In the genomic region with DNA sequence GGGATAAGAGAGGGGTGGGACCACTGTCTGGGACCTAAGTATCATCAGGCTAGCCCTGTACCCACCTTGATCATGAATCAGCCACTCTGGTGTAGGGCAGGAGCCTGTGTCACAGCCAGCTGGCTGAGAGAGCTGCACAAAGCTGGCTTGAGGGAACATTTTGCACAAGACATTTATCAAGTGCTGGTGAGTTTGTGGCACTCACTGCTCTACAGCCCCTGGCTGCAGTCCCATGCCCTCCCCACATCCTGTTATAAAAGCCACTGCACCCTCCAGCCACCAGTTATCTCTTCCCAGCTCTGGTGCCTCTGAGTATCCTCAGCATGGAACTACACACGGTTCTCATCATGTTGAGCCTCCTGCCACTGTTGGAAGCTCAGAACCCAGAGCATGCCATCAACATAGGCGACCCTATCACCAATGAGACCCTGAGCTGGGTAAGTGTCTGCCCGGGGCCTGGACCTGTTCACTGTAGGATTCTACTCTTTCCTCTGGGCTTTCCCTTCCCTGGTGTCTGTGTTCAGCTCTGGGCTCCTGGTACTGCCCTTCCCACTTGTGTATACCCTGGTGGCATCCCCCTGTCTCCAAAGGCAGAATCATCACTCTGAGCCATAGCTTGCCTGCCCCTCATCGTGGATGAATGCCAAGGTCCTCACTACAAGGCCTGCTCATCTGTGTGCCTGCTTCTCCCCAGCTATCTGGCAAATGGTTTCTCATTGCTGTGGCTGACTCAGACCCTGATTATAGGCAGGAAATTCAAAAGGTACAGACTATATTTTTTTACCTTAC, we compare ENCODE assay signal across 15 mouse cellular contexts. TPM values are rescaled to one million over a fixed set of nuclear protein-coding genes. Genes with fewer than 3 reads are reported as not detected.
DNase-seq lines count a peak whose midpoint lies in the region; ATAC-seq and TF ChIP-seq lines count a peak whose summit lies in the region.
"Had no signal": no experiment of that assay in that cellular context is flagged by ENCODE, and none has a peak within 500 bp of the region (broad histone marks: within the 10 kb centered on the region; RNA-seq: fewer than 3 reads in every experiment).

A gene (plus strand): TSS at position 286 of the 789 bp plus-strand sequence.

- H3K9ac ChIP-seq in lung, embryonic 14.5 days = no peak within 1 kb of the TSS
- no peak within 1 kb of the TSS for H3K9ac ChIP-seq in heart, postnatal 0 days (replicated peaks; ENCODE audit: low read depth, low read length)
- H3K9ac ChIP-seq in intestine, postnatal 0 days (ENCODE audit: low read depth, low read length) = no peak within 1 kb of the TSS
- H3K9ac ChIP-seq: hindbrain, embryonic 13.5 days had no signal

- H3K27me3 ChIP-seq in lung, embryonic 14.5 days (ENCODE audit: insufficient read depth, low read length) = no peaks in the 10 kb centered on the region
- H3K27me3 ChIP-seq in heart, postnatal 0 days (ENCODE audit: control insufficient read depth, insufficient read depth, low read length) = no peaks in the 10 kb centered on the region
- H3K27me3 ChIP-seq in kidney, adult 2 months (replicated peaks; ENCODE audit: control insufficient read depth, insufficient read depth, low read length) = no peaks in the 10 kb centered on the region
- no peaks in the 10 kb centered on the region for H3K27me3 ChIP-seq in intestine, postnatal 0 days (replicated peaks; ENCODE audit: control insufficient read depth, insufficient read depth, low read length)
- H3K27me3 ChIP-seq: hindbrain, embryonic 13.5 days had no signal

- ATAC-seq in lung, embryonic 14.5 days (ENCODE audit: insufficient read depth) = no peak
- ATAC-seq in heart, postnatal 0 days (ENCODE audit: insufficient read depth, low read depth) = peak; percentile 65
- ATAC-seq in megakaryocyte-erythroid progenitor cell, adult 5-6 weeks (replicated peaks; ENCODE audit: low FRiP score, low TSS enrichment, poor library complexity, severe bottlenecking) = peak; percentile 49
- ATAC-seq in intestine, postnatal 0 days = no peak

- H3K4me1 ChIP-seq in lung, embryonic 14.5 days (ENCODE audit: insufficient read depth) = no peaks in the 10 kb centered on the region
- no peaks in the 10 kb centered on the region; the same call in 1 of the 2 replicates for H3K4me1 ChIP-seq in lung, adult 2 months (ENCODE audit: control insufficient read depth, insufficient read depth, low read length)
- peaks cover 4% of the 10 kb centered on the region; the same call in 1 of the 2 replicates for H3K4me1 ChIP-seq in heart, postnatal 0 days (ENCODE audit: control insufficient read depth, insufficient read depth)
- H3K4me1 ChIP-seq in kidney, adult 2 months (ENCODE audit: control insufficient read depth, insufficient read depth, low read length) = no peaks in the 10 kb centered on the region
- H3K4me1 ChIP-seq in intestine, postnatal 0 days (replicated peaks; ENCODE audit: control insufficient read depth, insufficient read depth, low read length) = no peaks in the 10 kb centered on the region
- H3K4me1 ChIP-seq: midbrain, embryonic 10.5 days had no signal

- no peaks in the 10 kb centered on the region for H3K36me3 ChIP-seq in lung, embryonic 14.5 days (ENCODE audit: insufficient read depth)
- H3K36me3 ChIP-seq in heart, postnatal 0 days (replicated peaks; ENCODE audit: control insufficient read depth, insufficient read depth, low read length) = no peaks in the 10 kb centered on the region
- H3K36me3 ChIP-seq in kidney, adult 2 months (ENCODE audit: control insufficient read depth, insufficient read depth, low read length) = no peaks in the 10 kb centered on the region
- H3K36me3 ChIP-seq in intestine, postnatal 0 days (ENCODE audit: control insufficient read depth, insufficient read depth) = no peaks in the 10 kb centered on the region
- H3K36me3 ChIP-seq: G1E; hindbrain, embryonic 13.5 days; midbrain, embryonic 10.5 days had no signal

- no peak for TF ChIP-seq POLR2A in lung, adult 2 months (IDR thresholded peaks at IDR 0.05; ENCODE audit: borderline replicate concordance, extremely low read depth, low read depth, low read length)
- no peak for TF ChIP-seq POLR2A in kidney, adult 2 months (IDR thresholded peaks at IDR 0.05; ENCODE audit: low read depth, low read length)

- H3K9me3 ChIP-seq in lung, embryonic 14.5 days (ENCODE audit: low read depth, low read length) = no peaks in the 10 kb centered on the region
- no peaks in the 10 kb centered on the region for H3K9me3 ChIP-seq in heart, postnatal 0 days (replicated peaks; ENCODE audit: control insufficient read depth, low read length)
- no peaks in the 10 kb centered on the region for H3K9me3 ChIP-seq in intestine, postnatal 0 days (ENCODE audit: control insufficient read depth)
- H3K9me3 ChIP-seq: hindbrain, embryonic 13.5 days; midbrain, embryonic 10.5 days had no signal

- no peak for TF ChIP-seq EP300 in heart, postnatal 0 days (IDR thresholded peaks at IDR 0.05; ENCODE audit: low read depth)

- peak; percentile 10 for DNase-seq in lung, embryonic 14.5 days
- no peak for DNase-seq in lung, adult 2 months
- DNase-seq in adrenal gland, postnatal 10 days = peak; percentile 73
- DNase-seq in heart, postnatal 0 days (ENCODE audit: low spot score) = peak; percentile 17
- no peak for DNase-seq in right cerebral cortex, postnatal 36 days (ENCODE audit: low spot score in 2 of 2)
- DNase-seq in kidney, adult 2 months = no peak
- DNase-seq: cerebellum, adult 9-10 months; thymus, adult 2 months had no signal

- TF ChIP-seq CTCF in lung, embryonic 14.5 days (IDR thresholded peaks at IDR 0.05; ENCODE audit: low read depth) = no peak
- TF ChIP-seq CTCF in lung, adult 2 months (IDR thresholded peaks at IDR 0.05; ENCODE audit: insufficient read depth, low read length) = no peak
- no peak for TF ChIP-seq CTCF in heart, postnatal 0 days (IDR thresholded peaks at IDR 0.05; ENCODE audit: low read depth)
- TF ChIP-seq CTCF in kidney, adult 2 months (conservative IDR thresholded peaks at IDR 0.05; ENCODE audit: insufficient read depth, insufficient read length, low read depth, low read length) = no peak
- TF ChIP-seq CTCF in intestine, postnatal 0 days (IDR thresholded peaks at IDR 0.05; ENCODE audit: low read depth) = no peak

- H3K4me2 ChIP-seq in lung, embryonic 14.5 days = no peak within 1 kb of the TSS
- H3K4me2 ChIP-seq in heart, postnatal 0 days (ENCODE audit: low read depth, low read length) = no peak within 1 kb of the TSS
- no peak within 1 kb of the TSS for H3K4me2 ChIP-seq in intestine, postnatal 0 days (replicated peaks; ENCODE audit: low read depth)
- H3K4me2 ChIP-seq: hindbrain, embryonic 13.5 days had no signal

- no peak within 1 kb of the TSS for H3K27ac ChIP-seq in lung, embryonic 14.5 days (ENCODE audit: low read depth)
- H3K27ac ChIP-seq in heart, postnatal 0 days (ENCODE audit: low read depth) = no peak within 1 kb of the TSS
- H3K27ac ChIP-seq in kidney, adult 2 months (ENCODE audit: insufficient read depth, low read depth, low read length) = no peak within 1 kb of the TSS
- no peak within 1 kb of the TSS for H3K27ac ChIP-seq in intestine, postnatal 0 days (ENCODE audit: low read depth, low read length)
- H3K27ac ChIP-seq: hindbrain, embryonic 13.5 days; midbrain, embryonic 10.5 days had no signal

- WGBS in lung, embryonic 14.5 days = 68% methylated on average over 4 of the region's 4 CpGs
- WGBS in lung, adult 2 months = 49% methylated on average over 4 of the region's 4 CpGs
- 53% methylated on average over 4 of the region's 4 CpGs for WGBS in heart, postnatal 0 days
- WGBS in kidney, adult 2 months = 74% methylated on average over 4 of the region's 4 CpGs
- WGBS in intestine, postnatal 0 days = 71% methylated on average over 4 of the region's 4 CpGs

- no peak within 1 kb of the TSS for H3K4me3 ChIP-seq in lung, embryonic 14.5 days (ENCODE audit: low read depth, low read length)
- H3K4me3 ChIP-seq in lung, adult 2 months (replicated peaks; ENCODE audit: extremely low read depth, low read depth, low read length) = no peak within 1 kb of the TSS
- H3K4me3 ChIP-seq in heart, postnatal 0 days (ENCODE audit: low read depth, low read length) = no peak within 1 kb of the TSS
- H3K4me3 ChIP-seq in kidney, adult 2 months (ENCODE audit: insufficient read depth, low read depth, low read length) = no peak within 1 kb of the TSS
- no peak within 1 kb of the TSS for H3K4me3 ChIP-seq in intestine, postnatal 0 days (ENCODE audit: low read depth, low read length)
- H3K4me3 ChIP-seq: hindbrain, embryonic 13.5 days; midbrain, embryonic 10.5 days had no signal

RNA-seq across cellular contexts. Expression of the gene that starts here (rescaled TPM):
- polyA plus RNA-seq in lung, embryonic 14.5 days (2014; fragmentation: Nextera tagmentation; extraction: Ambion mirVana) = not detected in 2 replicates
- polyA plus RNA-seq in lung, adult 2 months (2012; rRNA removed) = 0.22 and 0.50 TPM in 2 replicates
- 1 to 10 TPM; 1.5 to 2.2 TPM for total RNA-seq in adrenal gland, postnatal 10 days (2021)
- total RNA-seq in heart, postnatal 0 days (2014; rRNA removed; ENCODE audit: low replicate concordance) = not detected in 2 replicates
- polyA plus RNA-seq in heart, postnatal 0 days (2015; fragmentation: Nextera tagmentation; extraction: Ambion mirVana) = not detected in 2 replicates
- not detected in 2 replicates for total RNA-seq in megakaryocyte-erythroid progenitor cell, adult 5-6 weeks (2014; fragmentation: Nextera tagmentation)
- total RNA-seq in megakaryocyte-erythroid progenitor cell, adult 5-6 weeks (2017) = not detected in 2 replicates
- 0.14 and 0.38 TPM in 2 replicates for polyA plus RNA-seq in kidney, adult 2 months (2012; rRNA removed)
- polyA plus RNA-seq in intestine, postnatal 0 days (2015; fragmentation: Nextera tagmentation; extraction: Ambion mirVana) = not detected in 2 replicates
- total RNA-seq: G1E had no signal
- polyA plus RNA-seq: G1E; hindbrain, embryonic 13.5 days; limb, embryonic 14.5 days; midbrain, embryonic 10.5 days; small intestine, adult 2 months had no signal

Comparison
In these comparisons a context has a peak if more than half of its experiments do, and no peak if none do; other contexts are left out.
1. Peak in DNase-seq in lung, embryonic 14.5 days; RNA of the gene not detected or under 1 TPM.
2. Peak in DNase-seq and ATAC-seq in heart, postnatal 0 days; RNA of the gene not detected or under 1 TPM.
3. Peak in ATAC-seq in megakaryocyte-erythroid progenitor cell, adult 5-6 weeks; RNA of the gene not detected or under 1 TPM.